Mouse (Mus musculus): ENCODE data around the gene Tra2a. TPM values are rescaled to one million over a fixed set of nuclear protein-coding genes. Genes with fewer than 3 reads are reported as not detected.
A peak's percentile ranks its signal among the peaks of the same experiment; 100 is the strongest.

The Tra2a gene
- polyA plus RNA-seq, 1 experiment = 166 TPM

DNA sequence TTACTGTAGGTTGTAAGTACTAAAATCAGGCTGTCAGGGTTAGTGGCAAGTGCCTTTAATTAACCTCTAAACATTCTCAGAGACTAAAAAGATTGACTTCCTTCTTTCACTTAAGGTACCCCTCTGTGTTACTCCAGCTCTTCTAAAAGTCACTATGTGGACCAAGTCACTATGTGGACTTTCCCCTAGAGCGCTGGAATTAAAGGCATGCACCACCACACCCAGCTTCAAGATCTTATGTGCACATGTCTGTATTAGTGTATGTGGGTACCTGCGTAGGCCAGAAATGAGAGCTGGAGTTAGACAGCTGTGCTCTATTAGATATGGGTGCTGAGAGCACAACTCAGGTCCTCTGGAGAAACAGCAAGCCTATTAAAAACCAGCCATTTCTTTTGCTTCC is 6.0 kb downstream of the Tra2a start:
- H3K4me1 ChIP-seq (ENCODE audit: control insufficient read depth, insufficient read depth, low read length) = peaks cover 1% of the 10 kb centered on the region; the same call in 1 of the 2 replicates
- H3K4me3 ChIP-seq (replicated peaks; ENCODE audit: control insufficient read depth, low read depth, low read length) = no peak overlapping the region
- H3K27ac ChIP-seq (ENCODE audit: control insufficient read depth, insufficient read depth, low read depth, low read length, poor library complexity) = no peak overlapping the region
- WGBS = 86% methylated on average over 2 of the region's 2 CpGs
- no peak for TF ChIP-seq POLR2A (IDR thresholded peaks at IDR 0.05; ENCODE audit: borderline replicate concordance, control insufficient read depth, low read depth, low read length)
- no peak for TF ChIP-seq CTCF (IDR thresholded peaks at IDR 0.05; ENCODE audit: control insufficient read depth, insufficient read depth, low read length)

DNA sequence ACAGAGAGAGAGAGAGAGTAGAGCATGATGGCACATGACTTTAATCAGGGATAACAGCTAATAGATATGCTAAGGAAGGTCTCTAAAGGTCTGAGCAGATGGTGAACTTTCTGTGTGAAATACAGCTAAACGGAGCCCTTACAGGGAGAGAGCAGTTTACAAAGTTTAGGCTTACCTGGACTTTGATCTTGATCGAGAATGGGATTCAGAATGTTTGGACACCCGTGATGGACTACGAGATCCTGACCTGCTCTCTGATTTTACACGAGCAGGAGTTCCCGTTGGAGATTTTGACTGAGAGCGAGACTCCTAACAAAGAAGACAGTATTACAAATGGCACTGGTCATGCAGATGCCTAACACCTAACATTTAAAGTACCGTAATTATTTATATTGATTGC is 11.6 kb downstream of the Tra2a start:
- Histone ChIP-seq H3K27ac (ENCODE audit: control insufficient read depth, insufficient read depth, low read depth, low read length, poor library complexity) (no peak overlapping the region), H3K4me3 (replicated peaks; ENCODE audit: control insufficient read depth, low read depth, low read length) (no peak overlapping the region), H3K4me1 (ENCODE audit: control insufficient read depth, insufficient read depth, low read length) (no peaks in the 10 kb centered on the region)
- WGBS = 93% methylated on average over 8 of the region's 8 CpGs
- TF ChIP-seq CTCF (IDR thresholded peaks at IDR 0.05; ENCODE audit: control insufficient read depth, insufficient read depth, low read length) (no peak), POLR2A (IDR thresholded peaks at IDR 0.05; ENCODE audit: borderline replicate concordance, control insufficient read depth, low read depth, low read length) (no peak)

DNA sequence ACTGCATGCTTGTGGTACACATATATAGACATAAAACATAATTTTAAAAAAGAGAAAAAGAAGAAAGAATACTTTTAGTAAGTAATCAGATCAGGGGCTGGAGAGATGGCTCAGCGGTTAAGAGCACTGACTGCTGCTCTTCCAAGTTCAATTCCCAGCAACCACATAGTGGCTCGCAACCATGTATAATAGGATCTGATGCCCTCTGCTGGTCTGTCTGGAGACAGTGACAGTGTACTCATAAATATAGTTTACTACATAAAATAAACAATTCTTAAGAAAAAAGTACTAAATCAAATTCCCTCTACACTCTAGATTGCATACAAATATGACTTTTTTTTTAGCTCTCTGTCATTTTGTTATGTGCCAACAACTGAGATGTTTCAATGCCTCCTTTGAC is 12.6 kb downstream of the Tra2a start:
- no peak overlapping the region for H3K27ac ChIP-seq (ENCODE audit: control insufficient read depth, insufficient read depth, low read depth, low read length, poor library complexity)
- WGBS = 93% methylated on average over 2 of the region's 2 CpGs
- H3K4me3 ChIP-seq (replicated peaks; ENCODE audit: control insufficient read depth, low read depth, low read length) = no peak overlapping the region
- TF ChIP-seq POLR2A (IDR thresholded peaks at IDR 0.05; ENCODE audit: borderline replicate concordance, control insufficient read depth, low read depth, low read length) = no peak
- no peak for TF ChIP-seq CTCF (IDR thresholded peaks at IDR 0.05; ENCODE audit: control insufficient read depth, insufficient read depth, low read length)
- no peaks in the 10 kb centered on the region for H3K4me1 ChIP-seq (ENCODE audit: control insufficient read depth, insufficient read depth, low read length)

DNA sequence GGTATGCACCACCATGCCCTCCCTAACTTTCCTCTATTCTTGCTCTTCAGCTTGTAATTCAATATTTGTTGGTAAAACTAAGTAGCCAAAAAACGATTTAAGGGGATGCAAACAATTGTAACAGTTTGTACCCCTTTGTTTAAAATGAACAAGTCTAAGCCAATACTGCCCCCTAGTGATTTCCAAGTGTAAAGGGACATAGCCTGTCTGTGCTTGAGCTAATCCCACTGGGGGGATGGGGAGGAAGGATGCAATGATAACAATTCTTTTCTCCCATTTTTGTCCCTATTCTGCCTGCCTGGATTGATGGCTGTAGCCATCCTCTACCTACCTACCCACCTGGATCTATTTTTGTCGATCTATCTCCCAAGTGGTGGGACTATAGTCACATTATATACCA is 16.6 kb downstream of the Tra2a start:
- H3K4me3 ChIP-seq (replicated peaks; ENCODE audit: control insufficient read depth, low read depth, low read length) = no peak overlapping the region
- no peaks in the 10 kb centered on the region for H3K4me1 ChIP-seq (ENCODE audit: control insufficient read depth, insufficient read depth, low read length)
- no peak overlapping the region for H3K27ac ChIP-seq (ENCODE audit: control insufficient read depth, insufficient read depth, low read depth, low read length, poor library complexity)
- no peak for TF ChIP-seq CTCF (IDR thresholded peaks at IDR 0.05; ENCODE audit: control insufficient read depth, insufficient read depth, low read length)
- no peak for TF ChIP-seq POLR2A (IDR thresholded peaks at IDR 0.05; ENCODE audit: borderline replicate concordance, control insufficient read depth, low read depth, low read length)
- WGBS = 47% methylated on average over 2 of the region's 2 CpGs

DNA sequence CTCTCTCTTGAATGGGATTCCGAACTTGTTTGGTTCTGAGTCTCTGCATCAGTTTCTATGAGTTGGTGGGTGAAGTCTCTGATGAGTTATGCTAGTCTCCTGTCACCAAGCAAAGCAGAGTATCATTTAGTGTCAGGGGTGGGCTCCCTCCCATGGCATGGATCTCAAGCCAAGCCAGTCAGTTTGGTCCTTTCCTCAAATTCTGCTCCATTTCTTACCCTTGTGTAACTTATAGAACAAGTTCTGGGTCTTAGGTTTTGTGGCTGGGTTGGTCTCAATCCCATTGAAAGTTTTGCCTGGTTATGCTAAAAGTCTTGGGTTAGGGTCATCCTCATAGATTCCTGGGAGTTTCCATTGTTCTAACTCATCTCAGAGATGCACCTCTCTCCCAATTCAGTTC is 21.5 kb downstream of the Tra2a start:
- H3K4me3 ChIP-seq (replicated peaks; ENCODE audit: control insufficient read depth, low read depth, low read length) = no peak overlapping the region
- TF ChIP-seq CTCF (IDR thresholded peaks at IDR 0.05; ENCODE audit: control insufficient read depth, insufficient read depth, low read length) (no peak), POLR2A (IDR thresholded peaks at IDR 0.05; ENCODE audit: borderline replicate concordance, control insufficient read depth, low read depth, low read length) (no peak)
- H3K4me1 ChIP-seq (ENCODE audit: control insufficient read depth, insufficient read depth, low read length) = no peaks in the 10 kb centered on the region
- H3K27ac ChIP-seq (ENCODE audit: control insufficient read depth, insufficient read depth, low read depth, low read length, poor library complexity) = no peak overlapping the region
- WGBS = 83% methylated on average over 1 of the region's 1 CpGs

DNA sequence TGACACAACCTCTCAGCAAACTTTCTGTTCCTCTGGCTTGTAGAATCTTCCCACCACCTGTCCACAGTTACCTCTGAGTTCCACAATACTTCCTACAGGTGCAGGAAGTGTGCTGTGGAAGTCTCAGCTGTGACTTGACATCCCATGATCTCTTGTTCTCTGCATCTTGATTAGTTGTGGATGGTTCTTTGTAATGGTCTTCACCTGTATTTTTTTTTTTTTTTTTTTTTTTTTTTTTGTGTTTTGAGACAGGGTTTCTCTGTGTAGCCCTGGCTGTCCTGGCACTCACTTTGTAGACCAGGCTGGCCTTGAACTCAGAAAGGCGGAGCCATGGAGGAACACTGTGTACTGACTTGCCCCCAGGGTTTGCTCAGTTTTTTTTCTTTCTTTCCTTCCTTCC is 22.3 kb downstream of the Tra2a start:
- WGBS = 94% methylated on average over 1 of the region's 1 CpGs

DNA sequence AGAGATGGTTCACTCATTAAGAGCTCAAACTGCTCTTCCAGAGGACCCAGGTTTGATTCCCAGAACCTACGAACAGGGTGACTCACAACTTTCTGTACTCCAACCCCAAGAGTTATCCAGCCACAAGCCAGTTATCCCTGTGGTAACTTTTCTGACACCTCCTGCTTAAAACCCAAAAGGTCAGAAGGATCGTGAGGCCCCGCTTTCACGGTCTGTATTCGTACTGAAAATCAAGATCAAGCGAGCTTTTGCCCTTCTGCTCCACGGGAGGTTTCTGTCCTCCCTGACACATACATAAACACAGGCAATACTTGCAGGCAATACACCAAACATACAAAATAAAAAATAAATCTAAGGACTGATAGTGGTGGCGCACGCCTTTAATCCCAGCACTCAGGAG is 27.5 kb downstream of the Tra2a start:
- TF ChIP-seq CTCF (IDR thresholded peaks at IDR 0.05; ENCODE audit: control insufficient read depth, insufficient read depth, low read length) = no peak
- TF ChIP-seq POLR2A (IDR thresholded peaks at IDR 0.05; ENCODE audit: borderline replicate concordance, control insufficient read depth, low read depth, low read length) = no peak
- H3K4me3 ChIP-seq (replicated peaks; ENCODE audit: control insufficient read depth, low read depth, low read length) = no peak overlapping the region
- no peaks in the 10 kb centered on the region for H3K4me1 ChIP-seq (ENCODE audit: control insufficient read depth, insufficient read depth, low read length)
- H3K27ac ChIP-seq (ENCODE audit: control insufficient read depth, insufficient read depth, low read depth, low read length, poor library complexity) = no peak overlapping the region
- 58% methylated on average over 9 of the region's 9 CpGs for WGBS

More for the DNA sequence above, 22.3 kb downstream of the Tra2a start:
- no peaks in the 10 kb centered on the region for H3K4me1 ChIP-seq (ENCODE audit: control insufficient read depth, insufficient read depth, low read length)
- H3K27ac ChIP-seq (ENCODE audit: control insufficient read depth, insufficient read depth, low read depth, low read length, poor library complexity) = no peak overlapping the region
- TF ChIP-seq POLR2A (IDR thresholded peaks at IDR 0.05; ENCODE audit: borderline replicate concordance, control insufficient read depth, low read depth, low read length) (no peak), CTCF (IDR thresholded peaks at IDR 0.05; ENCODE audit: control insufficient read depth, insufficient read depth, low read length) (no peak)
- no peak overlapping the region for H3K4me3 ChIP-seq (replicated peaks; ENCODE audit: control insufficient read depth, low read depth, low read length)

DNA sequence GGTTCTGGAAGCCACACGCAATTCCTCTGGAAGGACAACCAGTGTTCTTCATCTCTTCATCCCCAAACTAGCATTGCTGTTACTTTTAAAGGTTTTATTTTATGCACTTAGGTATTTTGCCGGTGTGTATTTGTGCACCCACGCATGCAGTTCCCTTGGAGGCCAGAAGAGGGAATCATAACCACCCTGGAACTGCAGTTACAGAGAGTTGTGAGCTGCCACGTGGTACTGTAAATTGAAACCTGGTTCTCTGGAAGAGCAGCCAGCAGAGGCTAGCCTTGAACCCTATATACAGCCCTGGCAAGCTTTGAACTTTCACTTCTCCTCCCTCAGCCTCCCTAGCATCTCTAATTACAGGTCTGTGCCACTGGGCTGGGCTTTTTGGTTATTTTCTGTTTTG is 30.5 kb downstream of the Tra2a start:
- TF ChIP-seq POLR2A (IDR thresholded peaks at IDR 0.05; ENCODE audit: borderline replicate concordance, control insufficient read depth, low read depth, low read length) (no peak), CTCF (IDR thresholded peaks at IDR 0.05; ENCODE audit: control insufficient read depth, insufficient read depth, low read length) (peak; percentile 47)
- 52% methylated on average over 4 of the region's 4 CpGs for WGBS
- Histone ChIP-seq H3K27ac (ENCODE audit: control insufficient read depth, insufficient read depth, low read depth, low read length, poor library complexity) (no peak overlapping the region), H3K4me3 (replicated peaks; ENCODE audit: control insufficient read depth, low read depth, low read length) (no peak overlapping the region), H3K4me1 (ENCODE audit: control insufficient read depth, insufficient read depth, low read length) (no peaks in the 10 kb centered on the region)

DNA sequence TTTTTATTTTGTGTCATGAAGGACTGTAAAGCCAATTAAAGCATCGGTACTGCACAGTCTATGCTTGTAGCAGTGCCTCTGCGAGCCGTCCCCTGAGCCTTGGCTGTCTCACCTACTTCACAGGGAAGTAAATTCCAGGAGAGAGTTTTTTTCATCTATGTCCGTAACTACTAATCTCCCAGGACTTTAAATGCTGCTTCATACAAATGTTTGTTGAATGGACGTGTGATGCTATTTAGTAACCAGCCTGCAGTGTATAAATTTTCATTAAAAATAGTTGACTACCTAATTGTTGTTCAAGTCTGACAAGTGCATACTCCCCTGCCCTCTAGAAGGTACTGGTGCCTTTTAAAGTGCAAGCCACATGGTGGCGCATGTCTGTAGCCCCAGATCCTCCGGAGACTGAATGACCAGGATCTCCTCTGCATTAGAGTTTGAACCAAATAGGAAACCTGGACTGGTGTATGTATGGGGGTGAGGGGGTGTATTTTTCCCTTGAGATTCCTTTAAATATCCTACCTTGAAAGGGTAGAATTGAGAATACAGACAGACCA is 35.6 kb downstream of the Tra2a start:
- Histone ChIP-seq H3K4me1 (ENCODE audit: control insufficient read depth, insufficient read depth, low read length) (no peaks in the 10 kb centered on the region), H3K4me3 (replicated peaks; ENCODE audit: control insufficient read depth, low read depth, low read length) (no peak overlapping the region), H3K27ac (ENCODE audit: control insufficient read depth, insufficient read depth, low read depth, low read length, poor library complexity) (no peak overlapping the region)
- 15% methylated on average over 7 of the region's 7 CpGs for WGBS
- peak; percentile 57; the same call in 1 of the 2 replicates for TF ChIP-seq CTCF (IDR thresholded peaks at IDR 0.05; ENCODE audit: control insufficient read depth, insufficient read depth, low read length)
- TF ChIP-seq POLR2A (IDR thresholded peaks at IDR 0.05; ENCODE audit: borderline replicate concordance, control insufficient read depth, low read depth, low read length) = no peak
